Mouse (Mus musculus) myocyte (in vitro differentiated cells): ENCODE measurements around the gene Kctd19. TPM values are rescaled to one million over a fixed set of nuclear protein-coding genes. Genes with fewer than 3 reads are reported as not detected.

Experiments
- H3K27me3 ChIP-seq: one replicate; pipeline ENCODE4 v1.6.1; 2011; ENCODE audit not compliant: control insufficient read depth, insufficient read depth, insufficient read length
- H3K36me3 ChIP-seq: one replicate; pipeline ENCODE4 v1.6.1; 2011; ENCODE audit not compliant: control insufficient read depth, insufficient read depth
- H3K4me2 ChIP-seq: one replicate; pipeline ENCODE4 v1.6.1; 2011; ENCODE audit warnings: low read depth, control low read depth
- H3K4me3 ChIP-seq: one replicate; pipeline ENCODE4 v1.5.1; 2011; ENCODE audit warnings: mild to moderate bottlenecking, control low read depth, moderate library complexity
- H3K79me2 ChIP-seq: one replicate; pipeline ENCODE4 v1.6.1; 2011; ENCODE audit not compliant: control insufficient read depth, insufficient read depth
- H3ac ChIP-seq: one replicate; pipeline ENCODE4 v1.6.1; 2011; ENCODE audit not compliant: control insufficient read depth, insufficient read length
- CEBPB ChIP-seq: IDR thresholded peaks from 2 replicates; pipeline ENCODE4 v1.6.1; 2011; ENCODE audit warnings: mild to moderate bottlenecking, moderate library complexity; ENCODE audit not compliant: poor library complexity, insufficient read depth, severe bottlenecking
- E2F4 ChIP-seq: IDR thresholded peaks from one replicate; pipeline ENCODE4 v1.6.1; 2011; ENCODE audit warnings: mild to moderate bottlenecking, control low read depth, moderate library complexity; ENCODE audit not compliant: insufficient read depth
- MAX ChIP-seq: IDR thresholded peaks from one replicate; pipeline ENCODE4 v1.6.1; 2011; ENCODE audit warnings: low read depth, mild to moderate bottlenecking, control low read depth
- MYOD1 ChIP-seq, 3 experiments: IDR thresholded peaks; one replicate each; pipeline ENCODE4 v1.6.1; 2011; ENCODE audit warnings: control low read depth in 2 of 3, low read depth in 2 of 3, mild to moderate bottlenecking in 2 of 3, moderate library complexity in 1 of 3; ENCODE audit not compliant: insufficient read length in 2 of 3, control insufficient read depth in 1 of 3
- MYOG ChIP-seq, 3 experiments: IDR thresholded peaks; one replicate each; pipeline ENCODE4 v1.6.1; 2011; ENCODE audit warnings: control low read depth in 2 of 3, low read depth in 2 of 3, mild to moderate bottlenecking in 2 of 3; ENCODE audit not compliant: insufficient read length in 2 of 3, control insufficient read depth in 1 of 3, insufficient read depth in 1 of 3
- POLR2A ChIP-seq: IDR thresholded peaks from one replicate; pipeline ENCODE4 v1.6.1; 2011; ENCODE audit warnings: low read depth, mild to moderate bottlenecking, control low read depth, moderate library complexity; ENCODE audit not compliant: insufficient read length
- POLR2AphosphoS2 ChIP-seq: IDR thresholded peaks from one replicate; pipeline ENCODE4 v1.6.1; 2011; ENCODE audit warnings: low read depth, control low read depth; ENCODE audit not compliant: insufficient read length
- REST ChIP-seq: IDR thresholded peaks from one replicate; pipeline ENCODE4 v1.6.1; 2011; ENCODE audit warnings: mild to moderate bottlenecking, control low read depth, moderate library complexity; ENCODE audit not compliant: insufficient read depth, insufficient read length
- SRF ChIP-seq: IDR thresholded peaks from one replicate; pipeline ENCODE4 v1.6.1; 2011; ENCODE audit warnings: low read depth; ENCODE audit not compliant: control insufficient read depth, insufficient read length
- TCF12 ChIP-seq: IDR thresholded peaks from one replicate; pipeline ENCODE4 v1.6.1; 2011; ENCODE audit warnings: mild to moderate bottlenecking, control low read depth; ENCODE audit not compliant: poor library complexity, insufficient read depth, severe bottlenecking
- TCF3 ChIP-seq: IDR thresholded peaks from one replicate; pipeline ENCODE4 v1.6.1; 2011; ENCODE audit warnings: low read depth, control low read depth; ENCODE audit not compliant: insufficient read length
- USF1 ChIP-seq: IDR thresholded peaks from one replicate; pipeline ENCODE4 v1.6.1; 2011; ENCODE audit warnings: low read depth, mild to moderate bottlenecking, control low read depth, moderate library complexity
- polyA plus RNA-seq: library from polyadenylated mRNA; unstranded; fragments of >200 nt; fragmentation: generic; extraction: Trizol; gene quantifications from one replicate; pipeline ENCODE4 v1.2.1, GENCODE M21; 2012; ENCODE audit warnings: missing spikeins

Kctd19 gene
- polyA plus RNA-seq, 1 experiment: not detected

- H3K4me3 ChIP-seq: no peak overlapping the region
- no peaks in the 10 kb centered on the region for H3K79me2 ChIP-seq
- H3K36me3 ChIP-seq: peaks cover 10% of the 10 kb centered on the region
- no peaks in the 10 kb centered on the region for H3K27me3 ChIP-seq
- TF ChIP-seq MAX: no peak
- TF ChIP-seq TCF12: no peak
- no peak for TF ChIP-seq SRF
- peak in 1 of 3 experiments; percentile 26 for TF ChIP-seq MYOG (IDR thresholded peaks at IDR 0.05; ENCODE audit: control insufficient read depth in 1 of 3, insufficient read depth in 1 of 3, insufficient read length in 2 of 3, low read depth in 2 of 3)
- TF ChIP-seq TCF3: no peak
- peak; percentile 24 for TF ChIP-seq POLR2AphosphoS2
- TF ChIP-seq MYOD1 (IDR thresholded peaks at IDR 0.05; ENCODE audit: control insufficient read depth in 1 of 3, insufficient read length in 2 of 3, low read depth in 2 of 3): peak in 1 of 3 experiments; percentile 28
- no peak for TF ChIP-seq POLR2A
- no peak for TF ChIP-seq USF1
- H3K4me2 ChIP-seq: peak overlapping the region; percentile 84
- no peak overlapping the region for H3ac ChIP-seq
Measured at GRCm38 (mm10) chr8:105372473-105372872, 40.8 kb downstream of the Kctd19 start.

GRCm38 (mm10) chr8:105367107-105367506 lies 46.2 kb downstream of the Kctd19 start:
- H3K27me3 ChIP-seq: no peaks in the 10 kb centered on the region
- H3K4me3 ChIP-seq: no peak overlapping the region
- no peak overlapping the region for H3ac ChIP-seq
- no peaks in the 10 kb centered on the region for H3K79me2 ChIP-seq
- TF ChIP-seq POLR2A: no peak
- H3K36me3 ChIP-seq: peaks cover 17% of the 10 kb centered on the region
- H3K4me2 ChIP-seq: no peak overlapping the region

GRCm38 (mm10) chr8:105361751-105362702 lies 51.3 kb downstream of the Kctd19 start:
- H3K4me2 ChIP-seq: no peak overlapping the region
- H3K27me3 ChIP-seq: no peaks in the 10 kb centered on the region
- H3K79me2 ChIP-seq: no peaks in the 10 kb centered on the region
- TF ChIP-seq TCF12 (no peak), USF1 (no peak), SRF (no peak), CEBPB (no peak)
- H3K36me3 ChIP-seq: peaks cover 8% of the 10 kb centered on the region
- H3K4me3 ChIP-seq: no peak overlapping the region
- no peak overlapping the region for H3ac ChIP-seq

GRCm38 (mm10) chr8:105359646-105360045 lies 53.7 kb downstream of the Kctd19 start:
- TF ChIP-seq USF1: no peak
- TF ChIP-seq E2F4: no peak
- no peak for TF ChIP-seq REST
- TF ChIP-seq MYOD1 (IDR thresholded peaks at IDR 0.05; ENCODE audit: control insufficient read depth in 1 of 3, insufficient read length in 2 of 3, low read depth in 2 of 3): no peak
- TF ChIP-seq SRF: no peak
- TF ChIP-seq POLR2AphosphoS2: no peak
- TF ChIP-seq TCF12: no peak
- TF ChIP-seq CEBPB: no peak
- TF ChIP-seq MAX: no peak
- TF ChIP-seq TCF3: no peak
- TF ChIP-seq POLR2A: no peak
- no peak for TF ChIP-seq MYOG (IDR thresholded peaks at IDR 0.05; ENCODE audit: control insufficient read depth in 1 of 3, insufficient read depth in 1 of 3, insufficient read length in 2 of 3, low read depth in 2 of 3)
- Histone ChIP-seq H3K27me3 (no peaks in the 10 kb centered on the region), H3ac (no peak overlapping the region), H3K36me3 (no peaks in the 10 kb centered on the region), H3K79me2 (no peaks in the 10 kb centered on the region), H3K4me2 (no peak overlapping the region), H3K4me3 (no peak overlapping the region)

- H3K4me2 ChIP-seq: no peak overlapping the region
Measured at GRCm38 (mm10) chr8:105359208-105359607, 54.1 kb downstream of the Kctd19 start.

More at GRCm38 (mm10) chr8:105359208-105359607, 54.1 kb downstream of the Kctd19 start:
- H3ac ChIP-seq: no peak overlapping the region
- H3K4me3 ChIP-seq: no peak overlapping the region
- no peaks in the 10 kb centered on the region for H3K79me2 ChIP-seq
- no peaks in the 10 kb centered on the region for H3K27me3 ChIP-seq
- TF ChIP-seq CEBPB (no peak), MYOG (IDR thresholded peaks at IDR 0.05; ENCODE audit: control insufficient read depth in 1 of 3, insufficient read depth in 1 of 3, insufficient read length in 2 of 3, low read depth in 2 of 3) (no peak), POLR2AphosphoS2 (no peak), E2F4 (no peak), MAX (no peak), USF1 (no peak), POLR2A (no peak)
- no peaks in the 10 kb centered on the region for H3K36me3 ChIP-seq
